Mouse (Mus musculus): ENCODE data around the gene Fgfr2.
"Not testable (repeated sequence)": the region's sequence is repeated elsewhere in the genome, so short reads cannot be mapped to it uniquely, and the experiment has no call there.

Gene Fgfr2

DNA sequence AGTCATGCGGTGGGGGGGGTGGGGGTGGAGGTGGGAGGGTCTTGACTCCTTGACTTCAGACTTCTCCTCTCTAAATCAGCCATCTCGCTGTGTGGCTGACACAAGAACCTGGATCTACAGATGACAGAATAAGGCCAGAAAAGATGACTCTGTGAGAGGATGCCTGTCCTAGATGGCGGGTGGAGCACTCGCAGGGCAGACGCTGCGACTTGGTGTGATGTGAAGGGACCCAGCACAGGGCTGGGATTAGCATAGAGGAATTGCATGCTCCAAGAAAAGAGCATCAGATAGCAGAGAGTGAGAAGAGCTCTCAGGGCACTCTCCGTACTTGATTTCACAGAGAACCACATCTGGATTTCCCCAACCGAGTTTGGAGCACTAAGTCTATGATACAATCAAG, 2953.0 kb downstream of the Fgfr2 start:
- in situ Hi-C loops (cut with MboI, MseI) = no loop called here

DNA sequence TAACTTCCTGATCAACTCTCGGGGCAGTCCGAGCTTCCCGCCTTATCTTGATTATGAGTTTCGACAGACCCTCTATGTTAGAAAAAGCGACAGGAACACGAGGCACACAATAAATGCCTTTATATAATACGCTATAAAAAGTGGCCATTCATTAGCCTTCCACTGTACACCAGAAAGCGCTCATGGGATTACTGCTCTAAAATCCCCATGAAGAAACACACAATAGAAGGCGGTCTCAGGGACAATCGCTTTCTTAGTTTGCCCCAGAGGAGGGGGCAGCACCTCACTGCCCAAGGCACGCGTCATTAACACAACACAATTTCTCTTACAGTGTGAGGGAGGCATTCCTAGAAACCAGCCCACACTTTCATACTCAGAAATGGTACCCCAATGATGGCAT, 2954.9 kb downstream of the Fgfr2 start:
- in situ Hi-C loops (cut with MboI, MseI) = no loop called here

DNA sequence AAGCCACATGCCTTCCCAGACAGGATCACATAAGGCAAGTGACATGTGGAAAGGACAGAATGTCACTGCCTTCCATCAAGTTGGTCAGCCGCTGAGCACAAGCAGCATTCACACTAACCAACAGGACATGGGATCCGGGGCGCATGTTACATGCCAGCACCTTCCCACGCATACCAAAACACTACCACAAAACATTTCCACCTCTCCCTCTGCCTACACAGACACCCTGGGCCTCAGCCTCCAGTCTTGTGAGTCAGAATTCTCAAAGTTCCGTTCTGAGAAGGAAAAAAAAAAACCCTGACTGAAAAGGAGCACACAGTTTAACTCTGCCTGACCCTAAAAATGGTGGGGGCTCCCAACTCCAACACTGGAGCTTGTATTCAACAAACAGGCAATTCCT, 2955.9 kb downstream of the Fgfr2 start:
- in situ Hi-C loops (cut with MboI, MseI) = no loop called here

DNA sequence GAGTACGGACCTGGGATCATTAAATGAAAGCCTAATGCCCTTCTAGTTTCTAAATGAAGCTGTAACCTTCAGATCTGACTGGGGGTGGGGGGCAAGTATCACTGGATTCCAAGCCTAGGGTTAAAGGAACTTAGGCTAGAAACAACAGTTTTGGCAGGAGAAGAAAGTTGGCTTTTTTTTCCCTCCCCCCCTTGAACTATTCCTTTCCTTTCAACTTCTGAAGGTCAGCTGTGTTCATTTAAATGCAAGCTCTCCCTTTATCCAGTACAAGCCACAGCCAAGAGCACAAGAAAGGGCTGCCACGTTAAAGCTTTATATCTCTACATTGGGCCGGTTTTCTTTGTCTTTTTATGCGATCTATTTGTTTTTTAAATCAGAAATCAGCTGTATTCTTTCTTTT, 2957.0 kb downstream of the Fgfr2 start:
- in situ Hi-C loops (cut with MboI, MseI) = no loop called here

DNA sequence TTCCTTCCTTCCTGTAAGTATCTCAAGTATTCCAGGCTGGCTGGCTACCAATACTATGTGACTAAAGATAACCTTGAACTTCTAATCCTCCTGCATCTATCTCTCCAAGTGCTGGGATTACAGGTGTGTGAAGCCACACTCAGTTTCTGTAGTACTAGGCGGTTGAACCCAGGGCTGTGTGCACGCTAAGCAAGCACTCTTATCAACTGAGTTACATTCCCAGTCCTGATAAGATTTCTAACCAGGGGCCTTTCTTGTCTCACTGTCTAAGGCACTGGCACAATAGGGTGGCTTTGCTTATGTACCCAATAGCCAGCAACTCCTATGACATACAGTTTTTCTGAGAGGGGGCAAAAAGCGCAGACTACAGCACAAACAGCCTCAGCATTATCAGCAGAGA, 2957.7 kb downstream of the Fgfr2 start:
- in situ Hi-C loops (cut with MboI, MseI) = no loop called here

DNA sequence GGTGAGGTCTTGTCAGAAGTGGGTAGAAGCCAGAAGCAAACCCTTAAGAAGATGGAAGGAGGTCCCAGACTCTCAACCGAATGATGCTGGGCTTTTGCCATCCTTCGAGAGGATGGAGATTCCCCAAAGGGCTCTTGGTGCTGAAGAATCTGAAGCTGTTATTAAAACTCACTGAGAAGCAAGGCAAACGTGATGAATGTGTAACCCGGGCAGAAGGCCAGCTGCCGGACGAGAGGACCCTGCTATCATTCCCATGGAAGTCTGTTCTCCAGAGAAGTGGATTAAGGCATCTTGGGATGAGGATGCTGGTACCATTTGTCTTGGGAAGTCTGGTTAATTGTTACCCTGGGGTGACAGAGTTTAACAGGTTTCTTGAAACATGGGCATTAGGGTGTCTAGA, 2960.4 kb downstream of the Fgfr2 start:
- in situ Hi-C loops (cut with MboI, MseI) = no loop called here

DNA sequence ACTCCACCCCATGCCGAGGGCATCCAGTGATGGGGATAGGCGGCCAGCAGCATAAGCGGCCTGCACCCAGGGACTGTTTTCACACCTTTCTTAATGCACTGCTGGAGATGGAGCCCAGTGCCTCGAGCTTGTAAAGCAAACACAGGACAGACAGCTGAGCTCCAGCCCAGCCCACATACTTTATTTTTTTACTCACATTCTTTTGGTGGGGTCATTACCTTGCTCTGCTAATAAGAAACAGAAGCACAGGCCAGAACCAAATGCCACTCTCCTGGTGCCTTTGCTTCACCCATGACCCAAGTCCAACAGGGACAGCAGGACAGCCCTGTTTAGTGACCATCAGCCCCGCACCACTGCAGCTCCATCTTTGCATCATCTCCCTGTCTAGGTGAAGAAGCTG, 2961.6 kb downstream of the Fgfr2 start:
- in situ Hi-C loops (cut with MboI, MseI) = no loop called here

DNA sequence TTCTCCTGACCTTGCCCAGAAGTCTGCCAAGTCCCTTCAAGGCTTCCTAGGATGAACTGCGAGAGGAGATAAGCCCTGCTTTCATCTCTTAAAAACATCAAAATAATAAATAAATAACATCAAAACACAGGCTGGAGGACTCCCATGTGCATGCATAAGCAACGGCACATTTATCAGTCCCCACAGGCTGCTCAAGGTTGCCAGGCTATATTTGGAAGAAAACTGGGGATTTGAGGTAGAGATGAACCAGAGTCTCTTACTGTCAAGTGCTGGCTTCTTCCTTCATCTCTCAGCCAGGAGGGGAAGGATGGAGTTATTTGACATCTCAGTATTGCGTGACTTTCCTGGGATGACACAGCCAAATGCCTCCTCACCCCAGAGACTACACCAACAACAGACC, 2964.3 kb downstream of the Fgfr2 start:
- in situ Hi-C loops (cut with MboI, MseI) = loop anchor here (5.0 kb wide), 1 partner anchor 63 kb away; no protein-coding TSS in a partner anchor

DNA sequence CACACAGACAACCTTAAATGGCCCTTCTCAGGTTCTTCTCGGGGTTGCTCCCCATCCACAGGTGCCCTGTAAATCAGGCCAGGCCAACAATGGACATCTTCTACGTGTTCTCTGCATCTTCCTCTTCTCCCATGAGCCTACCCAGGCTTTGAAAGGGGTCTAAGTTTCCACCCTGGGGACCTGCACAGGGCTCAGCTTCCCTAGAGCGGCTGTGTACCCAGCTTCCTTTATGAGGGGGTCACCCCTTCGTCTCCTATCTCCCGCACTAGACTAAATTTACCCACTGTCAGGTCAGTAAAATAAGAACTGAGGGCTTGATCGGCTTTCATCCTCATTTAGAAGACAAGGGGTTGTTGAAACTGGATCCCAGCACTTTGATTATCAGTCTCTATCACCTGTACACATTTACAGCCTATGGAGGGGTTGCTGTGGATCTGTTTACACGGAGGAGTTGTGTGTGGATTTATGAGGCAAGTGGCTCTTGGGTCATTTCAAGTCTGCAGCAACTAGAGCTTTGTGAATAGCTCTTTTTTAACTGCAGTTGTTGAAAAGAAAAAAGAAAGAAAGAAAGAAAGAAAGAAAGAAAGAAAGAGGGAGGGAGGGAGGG, 2969.7 kb downstream of the Fgfr2 start:
- in situ Hi-C loops (cut with MboI, MseI) = no loop called here

DNA sequence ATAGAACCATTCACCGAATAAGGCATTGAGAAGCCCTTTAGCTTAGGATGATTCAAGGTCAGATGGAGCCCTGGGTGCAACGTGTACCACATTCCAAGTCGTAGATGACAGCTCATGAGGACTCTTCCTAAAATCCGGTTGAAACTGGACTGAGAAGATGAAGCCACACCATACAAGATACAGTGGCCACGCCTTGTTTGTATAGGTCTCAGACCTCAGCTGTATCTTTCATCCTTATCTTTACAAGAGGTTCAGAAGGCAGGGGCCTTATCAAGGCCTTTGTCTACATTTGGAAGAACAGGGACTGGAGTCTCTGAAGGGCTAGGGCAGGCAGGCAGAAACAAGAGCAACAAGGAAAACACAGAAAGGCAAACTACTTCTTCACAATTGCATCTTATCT, 2974.2 kb downstream of the Fgfr2 start:
- in situ Hi-C loops (cut with MboI, MseI) = no loop called here

DNA sequence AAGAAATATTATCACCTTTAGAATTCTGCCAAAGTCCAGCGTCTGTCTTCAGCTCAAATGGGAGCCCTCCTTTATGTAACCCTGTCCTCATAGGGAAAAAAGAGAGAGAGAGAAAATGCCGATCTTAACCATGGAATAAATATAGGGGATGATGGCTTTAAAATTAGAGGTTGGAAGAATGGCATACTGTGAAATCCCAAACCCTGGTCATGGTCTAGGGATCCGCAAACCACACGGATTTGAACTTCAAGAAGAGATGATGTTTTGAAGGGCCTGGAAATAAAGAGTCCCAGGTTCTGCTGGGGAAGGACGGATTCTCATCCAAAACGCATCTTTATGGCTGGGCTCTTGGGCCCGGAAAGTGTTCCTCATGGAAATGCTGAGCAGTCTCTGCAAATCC, 2975.9 kb downstream of the Fgfr2 start:
- in situ Hi-C loops (cut with MboI, MseI) = no loop called here

DNA sequence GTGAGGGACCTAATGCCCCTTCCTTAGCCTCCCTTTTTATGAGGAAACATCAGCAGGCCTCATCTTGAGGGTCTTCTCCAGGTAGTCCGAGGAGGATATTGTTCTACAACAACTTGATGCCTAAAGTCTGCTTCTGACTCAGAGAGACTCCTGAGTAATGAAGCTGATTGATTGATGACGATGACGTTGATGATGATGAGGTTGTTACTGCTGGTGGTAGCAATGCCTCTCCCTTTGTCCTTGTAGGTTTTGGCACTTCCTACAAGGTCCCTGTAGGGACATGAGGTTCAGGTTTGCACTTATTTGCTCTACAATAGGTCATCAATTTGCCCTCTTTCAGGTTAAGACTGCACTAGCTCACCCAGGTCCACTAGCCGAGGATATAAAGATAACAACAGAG, 2977.9 kb downstream of the Fgfr2 start:
- in situ Hi-C loops (cut with MboI, MseI) = no loop called here

DNA sequence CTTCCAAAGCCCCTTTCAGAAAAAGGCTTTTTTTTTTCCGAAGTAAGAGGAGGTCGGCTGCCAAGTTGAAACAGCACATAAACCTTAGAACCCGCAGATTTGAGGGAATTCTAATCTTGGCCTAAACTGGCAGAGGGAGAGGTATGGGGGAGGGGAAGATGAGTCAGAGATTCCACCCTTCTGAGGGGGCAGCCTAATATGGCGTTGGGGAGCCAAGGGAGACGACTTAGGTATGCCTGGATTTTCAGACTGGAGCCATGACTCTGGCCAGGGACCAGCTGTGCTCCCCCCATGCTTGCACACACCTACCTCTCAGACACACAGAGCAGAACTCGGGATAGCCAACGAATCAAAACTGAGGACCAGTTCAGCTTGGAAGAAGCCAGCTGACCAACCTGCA, 2979.8 kb downstream of the Fgfr2 start:
- in situ Hi-C loops (cut with MboI, MseI) = no loop called here

DNA sequence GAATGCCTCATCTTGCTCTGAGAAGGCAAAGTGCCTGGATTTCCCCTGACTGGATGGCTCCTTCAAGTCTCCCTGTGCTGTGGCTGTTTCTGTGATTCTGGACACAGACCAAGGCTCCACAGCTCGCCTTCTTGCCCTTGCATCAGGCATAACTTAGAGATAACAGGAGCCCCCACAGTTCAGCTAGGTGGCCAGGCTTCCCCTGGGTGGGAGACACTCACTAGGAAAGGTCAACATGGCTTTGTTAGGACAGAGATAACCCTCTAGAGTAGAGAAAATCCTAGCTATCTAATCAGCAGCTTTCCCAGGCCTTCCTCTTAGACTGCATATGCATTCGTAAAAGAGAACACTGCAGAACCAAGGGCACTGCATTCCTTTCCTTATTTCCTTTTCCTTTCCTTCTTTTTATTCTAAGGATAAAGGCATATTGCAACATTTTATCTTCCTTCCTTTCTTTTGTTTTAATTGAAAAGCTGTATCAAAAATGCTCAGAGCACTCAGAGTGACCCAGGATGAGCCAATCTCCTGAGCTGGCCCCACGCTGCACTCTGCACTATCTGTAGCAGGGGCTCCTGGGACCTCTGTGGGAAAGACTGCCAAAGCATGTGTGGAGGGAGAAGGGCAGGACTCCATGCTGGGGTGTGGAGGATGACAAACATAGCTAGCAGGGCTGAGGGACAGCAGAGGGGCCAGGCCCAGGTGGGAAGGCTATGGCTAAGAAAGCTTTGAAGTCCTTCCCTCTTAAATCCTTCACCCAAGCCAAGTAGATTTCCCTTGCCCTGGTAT, 2981.9 kb downstream of the Fgfr2 start:
- in situ Hi-C loops (cut with MboI, MseI) = no loop called here

DNA sequence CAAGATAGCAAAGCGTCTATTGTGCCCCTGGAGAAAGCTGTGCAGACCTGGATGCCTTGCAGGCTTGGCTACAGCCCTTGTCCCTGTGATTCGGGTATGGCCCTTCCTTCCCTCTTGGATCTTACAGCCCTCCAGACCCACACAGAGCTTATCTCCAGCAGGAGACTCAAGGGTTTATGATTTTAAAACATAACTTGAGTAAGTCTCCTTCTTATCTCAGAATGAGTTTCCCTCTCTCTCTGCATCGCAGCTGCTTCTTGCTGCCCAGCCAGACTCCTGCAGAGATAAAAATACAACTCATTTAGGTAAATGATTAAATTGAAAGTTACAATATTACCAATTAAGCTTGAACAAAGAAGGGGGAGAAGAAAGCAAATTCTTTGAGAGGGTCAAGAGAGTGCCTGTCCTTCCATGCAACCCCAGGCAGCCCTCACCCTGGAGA, 2988.2 kb downstream of the Fgfr2 start:
- in situ Hi-C loops (cut with MboI, MseI) = no loop called here

DNA sequence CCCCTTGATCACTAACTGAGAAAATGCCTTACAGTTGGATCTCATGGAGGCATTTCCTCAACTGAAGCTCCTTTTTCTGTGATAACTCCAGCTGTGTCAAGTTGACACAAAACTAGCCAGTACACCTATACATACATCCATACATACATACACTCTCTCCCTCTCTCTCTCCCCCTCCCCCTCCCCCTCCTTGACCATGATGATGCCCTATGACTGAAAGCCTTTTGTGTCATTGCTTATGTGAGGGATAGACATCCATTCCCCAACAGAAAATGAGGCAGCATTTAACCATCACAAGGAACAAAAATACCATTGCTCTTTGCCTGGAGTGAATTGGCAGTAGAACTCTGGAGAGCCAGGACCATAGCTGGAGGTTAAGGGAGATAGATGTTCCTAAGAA, 2988.7 kb downstream of the Fgfr2 start:
- in situ Hi-C loops (cut with MboI, MseI) = not testable (repeated sequence)

DNA sequence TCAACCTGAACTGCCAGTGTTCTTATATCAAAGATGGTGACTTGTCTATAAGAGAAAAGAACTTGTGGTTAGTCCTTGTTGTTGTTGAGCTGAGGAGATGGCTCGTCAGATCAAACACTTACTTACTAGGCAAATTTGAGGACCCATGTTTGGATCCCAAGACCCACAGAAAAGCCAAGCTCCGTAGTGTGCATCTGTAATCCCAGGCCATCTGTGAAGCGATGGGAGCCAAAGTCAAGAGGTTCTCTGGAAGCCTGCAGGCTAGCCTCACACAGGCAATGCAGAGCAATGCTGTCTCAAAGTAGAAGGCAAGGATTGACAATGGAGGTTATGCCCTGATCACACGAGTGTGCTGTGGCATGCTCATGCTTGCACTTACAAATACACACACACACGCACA, 2992.9 kb downstream of the Fgfr2 start:
- in situ Hi-C loops (cut with MboI, MseI) = no loop called here

DNA sequence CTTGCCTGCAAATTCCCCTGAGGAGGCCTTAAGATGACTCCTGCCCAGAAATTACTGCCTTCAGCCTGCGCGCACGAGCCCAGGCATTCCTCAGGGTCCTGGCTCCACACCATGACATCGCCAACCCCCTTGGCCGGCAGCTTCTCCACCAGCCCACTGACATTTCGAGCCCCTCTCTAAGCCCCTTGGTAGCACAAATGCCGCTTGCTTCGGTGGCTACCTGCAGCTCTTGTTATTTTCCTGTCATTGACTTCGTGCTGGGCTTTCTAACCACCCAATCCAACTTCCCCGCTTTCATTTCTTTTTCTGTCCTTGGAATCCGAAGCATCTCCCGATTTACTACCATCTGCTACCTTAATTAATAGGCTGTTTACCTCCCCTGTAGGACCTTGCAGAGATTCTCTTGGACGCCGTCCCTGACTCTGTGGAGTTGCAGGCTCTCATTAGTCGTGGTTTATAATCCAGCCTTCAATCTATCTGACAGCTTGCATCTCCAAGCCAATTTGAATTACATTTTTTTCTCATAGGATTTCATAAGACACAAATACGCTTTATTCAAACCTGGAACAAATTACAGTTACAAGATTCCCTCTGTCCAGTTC, 2993.7 kb downstream of the Fgfr2 start:
- in situ Hi-C loops (cut with MboI, MseI) = no loop called here

DNA sequence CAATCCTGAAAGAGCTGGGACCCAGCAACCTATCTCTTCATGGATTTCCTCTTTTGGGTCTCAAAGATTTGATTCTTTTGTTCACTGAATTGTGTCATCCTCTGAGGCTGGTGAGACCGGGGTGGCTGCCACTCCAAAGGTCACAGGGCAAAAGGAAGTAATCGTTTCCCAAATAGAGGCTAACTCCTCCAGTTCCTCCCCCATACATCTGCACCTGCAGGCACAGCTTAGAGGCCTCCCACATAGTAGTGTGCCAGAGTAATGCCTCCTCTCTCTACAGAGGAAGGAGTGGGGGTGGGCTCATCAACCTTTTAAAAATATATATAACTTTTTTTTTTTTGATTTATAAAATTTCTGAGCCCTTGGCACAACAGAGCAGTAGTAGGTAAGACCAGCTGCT, 3001.6 kb downstream of the Fgfr2 start:
- in situ Hi-C loops (cut with MboI, MseI) = no loop called here

DNA sequence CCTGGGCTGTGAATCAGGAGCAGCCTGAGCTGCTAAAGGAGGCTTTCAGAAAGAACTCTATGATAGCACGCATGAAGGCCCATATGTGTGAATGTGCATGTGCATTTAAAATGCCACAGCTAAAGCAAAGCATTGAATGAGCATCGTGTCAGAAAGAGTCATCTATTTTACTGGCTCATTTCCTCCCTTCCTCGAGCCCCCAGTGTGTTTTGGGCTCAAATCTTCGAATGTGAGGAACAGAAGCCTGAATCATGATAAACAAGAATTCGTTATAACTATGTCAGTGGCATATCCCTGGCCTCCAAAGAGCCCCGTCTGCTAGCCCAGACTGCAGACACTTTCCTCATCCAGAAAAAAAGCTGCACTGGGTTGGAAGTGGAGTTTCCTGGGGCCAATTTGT, 3003.7 kb downstream of the Fgfr2 start:
- in situ Hi-C loops (cut with MboI, MseI) = no loop called here

DNA sequence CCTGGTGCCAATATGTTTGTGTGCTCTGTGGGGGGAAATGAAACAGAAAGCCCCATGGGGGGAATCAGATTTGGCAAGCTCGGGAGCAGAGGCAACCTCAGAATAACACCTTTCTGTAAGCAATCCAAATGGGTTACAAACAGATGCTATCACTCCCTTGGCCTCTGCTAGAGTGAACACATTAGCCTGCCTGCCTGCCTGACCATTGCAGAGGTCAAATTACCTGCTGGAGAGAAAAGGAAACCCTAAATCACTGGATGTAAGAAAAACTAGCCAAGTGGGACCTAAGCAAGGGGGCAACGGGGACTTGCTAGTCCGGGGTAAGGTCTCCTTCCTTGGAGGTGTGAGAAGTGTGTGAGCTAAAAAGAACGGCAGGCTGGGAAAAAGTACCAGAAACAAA, 3004.4 kb downstream of the Fgfr2 start:
- in situ Hi-C loops (cut with MboI, MseI) = no loop called here

DNA sequence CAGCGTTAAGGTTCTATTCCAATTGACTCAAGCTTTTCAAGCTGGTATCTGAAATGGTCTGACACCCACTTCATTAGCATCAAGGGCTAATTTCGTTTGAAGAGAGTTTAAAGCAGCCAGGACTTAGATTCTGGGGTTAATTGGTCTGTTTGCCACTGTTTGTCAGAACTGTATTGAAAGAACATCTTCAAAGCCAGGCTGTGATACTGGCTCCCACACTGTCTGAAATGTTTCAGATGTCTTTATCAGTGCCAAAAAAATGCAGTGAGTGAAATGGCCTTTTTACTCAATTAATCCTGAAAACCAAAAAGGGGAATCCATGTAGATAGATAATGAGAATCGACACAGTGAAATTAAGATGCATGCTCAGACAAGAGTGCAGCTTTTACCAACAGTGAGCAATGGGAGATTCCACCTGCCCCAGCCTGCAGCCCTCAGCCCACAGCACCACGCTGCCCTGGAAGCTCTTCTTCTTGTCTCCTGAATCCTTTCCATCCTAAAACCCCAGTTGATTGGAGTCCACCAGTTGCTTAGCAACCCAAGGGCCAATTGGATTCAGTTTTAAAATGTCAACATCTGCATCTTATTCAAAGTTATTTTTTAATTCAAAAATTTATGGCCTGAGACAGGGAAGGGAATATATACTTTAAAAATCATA, 3005.6 kb downstream of the Fgfr2 start:
- in situ Hi-C loops (cut with MboI, MseI) = no loop called here

DNA sequence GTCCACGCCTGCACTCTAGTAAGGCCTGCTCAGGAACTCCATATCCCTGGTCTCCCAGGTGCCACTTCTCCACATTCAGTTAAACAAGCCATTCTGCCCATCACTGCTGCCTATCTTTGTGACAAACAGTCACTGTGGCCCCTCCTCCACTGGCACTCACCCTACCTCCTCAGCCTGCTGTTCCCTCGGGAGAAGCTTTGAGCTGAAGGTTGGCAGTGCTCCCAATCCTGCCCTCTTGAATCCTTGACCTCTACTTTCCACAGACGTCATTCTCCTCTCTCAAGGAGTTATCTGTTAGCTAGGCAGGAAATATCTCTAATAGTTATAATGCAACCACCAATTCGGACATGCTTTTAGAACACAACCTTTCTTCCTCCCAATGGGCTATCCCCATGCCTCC, 3008.7 kb downstream of the Fgfr2 start:
- in situ Hi-C loops (cut with MboI, MseI) = no loop called here
